Mouse (Mus musculus) intestine, embryonic 16.5 days (tissue): ENCODE measurements around the gene Prpf8. TPM values are rescaled to one million over a fixed set of nuclear protein-coding genes. Genes with fewer than 3 reads are reported as not detected.
A peak's percentile ranks its signal among the peaks of the same experiment; 100 is the strongest.

ENCODE experiments used
- ATAC-seq: fragments of 200-750 bp; cut with Nextera tagmentation; 2 replicates; pipeline ENCODE4 v1.8.0; 2017; ENCODE audit warnings: moderate TSS enrichment, moderate library complexity
- H3K27ac ChIP-seq: fragments of 300-500 bp; sonication (generic); 2 replicates; pipeline ENCODE4 v1.5.1; 2014; ENCODE audit warnings: mild to moderate bottlenecking, low read length
- H3K27me3 ChIP-seq: fragments of 300-500 bp; sonication (generic); replicated peaks from 2 replicates; pipeline ENCODE4 v1.6.1; 2014; ENCODE audit warnings: low read length, control low read depth, mixed read lengths; ENCODE audit not compliant: control insufficient read depth, insufficient read depth
- H3K36me3 ChIP-seq: fragments of 300-500 bp; sonication (generic); 2 replicates; pipeline ENCODE4 v1.6.1; 2014; ENCODE audit warnings: low read length, control low read depth; ENCODE audit not compliant: control insufficient read depth, insufficient read depth
- H3K4me1 ChIP-seq: fragments of 300-500 bp; sonication (generic); 2 replicates; pipeline ENCODE4 v1.6.1; 2014; ENCODE audit warnings: low read length, control low read depth, mixed read lengths; ENCODE audit not compliant: control insufficient read depth, insufficient read depth
- H3K4me2 ChIP-seq: fragments of 300-500 bp; sonication (generic); 2 replicates; pipeline ENCODE4 v1.6.1; 2014; ENCODE audit warnings: low read depth, low read length, control low read depth
- H3K4me3 ChIP-seq: fragments of 300-500 bp; sonication (generic); 2 replicates; pipeline ENCODE4 v1.5.1; 2014; ENCODE audit warnings: mild to moderate bottlenecking, low read length
- H3K9ac ChIP-seq: fragments of 300-500 bp; sonication (generic); 2 replicates; pipeline ENCODE4 v1.6.1; 2014; ENCODE audit warnings: low read depth, low read length
- H3K9me3 ChIP-seq: fragments of 300-500 bp; sonication (generic); 2 replicates; pipeline ENCODE4 v1.6.1; 2016; ENCODE audit warnings: low read length, control low read depth; ENCODE audit not compliant: control insufficient read depth
- WGBS: fragments of 180-500 bp; shearing (Covaris S2); extraction: QIAGEN DNeasy Blood & Tissue Kit; methylation state at CpG from one replicate; pipeline ENCODE4 v1.1.7; 2014; 5-methylcytosine and 5-hydroxymethylcytosine counted together
- polyA plus RNA-seq: library from polyadenylated mRNA; unstranded; fragments of >200 nt; fragmentation: Nextera tagmentation; extraction: Ambion mirVana; gene quantifications from 2 replicates; pipeline ENCODE4 v1.2.1, GENCODE M21; 2015

Gene Prpf8
- polyA plus RNA-seq, 1 experiment from 2014 or later = 34.8 TPM

DNA sequence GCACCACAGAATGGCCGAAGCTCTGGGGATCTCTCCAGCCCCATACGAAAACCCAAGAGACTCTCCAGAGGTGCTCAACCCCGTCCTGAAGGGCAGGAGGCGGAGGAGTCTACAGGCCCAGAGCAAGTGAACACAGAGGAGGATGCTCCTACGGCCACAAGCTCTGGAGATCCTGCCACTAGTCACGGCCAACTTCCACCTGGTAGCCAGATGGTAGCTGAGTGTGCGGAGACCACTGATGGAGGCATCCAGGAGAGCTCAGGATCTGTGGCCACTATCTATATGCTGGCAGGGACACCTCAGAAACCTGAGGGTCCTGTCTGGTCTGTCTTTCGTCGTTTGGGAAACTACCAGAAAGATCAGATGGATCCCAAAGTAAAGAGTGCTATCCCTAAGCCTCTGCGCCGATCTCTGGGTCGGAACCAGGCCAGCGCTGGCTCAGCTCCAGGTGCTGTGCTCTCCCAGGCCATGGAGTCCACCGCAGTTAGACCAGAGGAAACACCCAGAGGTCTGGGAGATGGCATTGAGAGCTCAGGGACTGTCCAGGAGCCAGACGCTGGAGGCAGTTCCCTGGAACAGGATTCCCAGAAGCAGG lies 39.0 kb downstream of the Prpf8 start:
- no peak overlapping the region for H3K4me2 ChIP-seq
- no peak overlapping the region for H3K27ac ChIP-seq
- WGBS = 85% methylated on average over 15 of the region's 15 CpGs
- H3K4me3 ChIP-seq = no peak overlapping the region
- no peaks in the 10 kb centered on the region for H3K4me1 ChIP-seq
- ATAC-seq = no peak
- no peaks in the 10 kb centered on the region for H3K27me3 ChIP-seq
- no peaks in the 10 kb centered on the region for H3K9me3 ChIP-seq
- no peak overlapping the region for H3K9ac ChIP-seq
- no peaks in the 10 kb centered on the region for H3K36me3 ChIP-seq

- no peak for ATAC-seq
Measured at GRCm38 (mm10) chr11:75526943-75527342, 40.3 kb downstream of the Prpf8 start.

DNA sequence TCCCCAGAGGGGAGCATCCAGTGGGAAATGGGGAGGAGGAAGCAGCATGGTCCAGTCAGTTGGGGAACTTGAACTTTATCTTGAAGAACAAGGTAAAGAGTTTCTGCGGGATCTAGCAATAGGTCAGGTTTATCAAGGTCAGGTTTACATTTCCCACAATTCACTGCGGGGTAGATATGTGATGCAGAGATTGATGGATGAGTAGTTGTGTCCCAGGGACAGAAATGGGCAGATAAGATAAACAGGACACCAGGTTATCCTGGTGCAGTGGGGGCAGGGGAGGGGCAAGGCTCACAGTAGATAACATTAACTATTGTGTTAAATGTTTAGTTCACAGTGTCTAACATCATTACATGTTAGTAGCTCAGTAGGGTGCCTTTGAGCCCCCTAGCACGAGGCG lies 43.2 kb downstream of the Prpf8 start:
- Histone ChIP-seq H3K4me2 (no peak overlapping the region), H3K4me3 (no peak overlapping the region), H3K4me1 (peaks cover 9% of the 10 kb centered on the region), H3K27ac (no peak overlapping the region), H3K27me3 (no peaks in the 10 kb centered on the region), H3K9me3 (no peaks in the 10 kb centered on the region), H3K36me3 (no peaks in the 10 kb centered on the region), H3K9ac (no peak overlapping the region)
- ATAC-seq = no peak
- 32% methylated on average over 4 of the region's 4 CpGs for WGBS

More at GRCm38 (mm10) chr11:75526943-75527342, 40.3 kb downstream of the Prpf8 start:
- H3K4me1 ChIP-seq = no peaks in the 10 kb centered on the region
- 84% methylated on average over 6 of the region's 6 CpGs for WGBS
- H3K4me2 ChIP-seq = no peak overlapping the region
- H3K27me3 ChIP-seq = no peaks in the 10 kb centered on the region
- no peak overlapping the region for H3K9ac ChIP-seq
- no peaks in the 10 kb centered on the region for H3K9me3 ChIP-seq
- H3K27ac ChIP-seq = no peak overlapping the region
- no peak overlapping the region for H3K4me3 ChIP-seq
- no peaks in the 10 kb centered on the region for H3K36me3 ChIP-seq

GRCm38 (mm10) chr11:75530325-75530724 lies 43.7 kb downstream of the Prpf8 start:
- ATAC-seq = peak; percentile 41; the same call in 1 of the 2 replicates
- no peak overlapping the region for H3K27ac ChIP-seq
- WGBS = 0% methylated on average over 10 of the region's 10 CpGs
- peaks cover 12% of the 10 kb centered on the region for H3K4me1 ChIP-seq
- H3K9me3 ChIP-seq = no peaks in the 10 kb centered on the region
- no peaks in the 10 kb centered on the region for H3K36me3 ChIP-seq
- no peaks in the 10 kb centered on the region for H3K27me3 ChIP-seq
- H3K9ac ChIP-seq = peak overlapping the region; percentile 83
- peak overlapping the region; percentile 72 for H3K4me3 ChIP-seq
- H3K4me2 ChIP-seq = peak overlapping the region; percentile 82

DNA sequence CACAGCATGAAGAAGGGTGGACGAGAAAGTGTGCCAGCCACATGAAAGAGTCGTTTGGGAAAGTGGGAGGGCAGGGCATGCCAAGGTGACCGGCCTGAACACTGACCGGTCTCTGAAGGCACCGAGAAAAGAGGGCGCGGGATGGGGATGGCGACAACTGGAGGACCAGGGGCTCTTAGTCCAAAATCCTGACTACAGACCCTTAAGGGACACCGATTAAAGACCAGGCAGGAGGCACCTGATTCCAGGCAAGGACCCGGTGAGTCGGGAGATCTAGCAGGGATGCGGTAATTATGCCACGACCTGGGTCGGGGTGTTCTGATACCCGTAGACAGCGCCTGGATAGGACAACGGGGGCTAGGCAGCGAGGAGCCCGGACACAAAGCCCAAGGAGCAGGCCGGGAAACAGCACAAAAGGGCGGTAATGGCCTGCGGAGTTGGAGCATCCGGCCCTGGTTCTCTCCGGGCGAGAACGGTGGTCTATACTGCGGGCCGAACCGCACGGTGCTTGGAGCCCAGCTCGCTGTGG lies 44.3 kb downstream of the Prpf8 start:
- WGBS = under 1% methylated on average over 31 of the region's 31 CpGs
- Histone ChIP-seq H3K9ac (peak overlapping the region; percentile 83), H3K36me3 (no peaks in the 10 kb centered on the region), H3K9me3 (no peaks in the 10 kb centered on the region), H3K27ac (peak overlapping the region; percentile 54), H3K4me2 (peak overlapping the region; percentile 82), H3K27me3 (no peaks in the 10 kb centered on the region), H3K4me1 (peaks cover 17% of the 10 kb centered on the region), H3K4me3 (peak overlapping the region; percentile 72)
- ATAC-seq = peak; percentile 17; the same call in 1 of the 2 replicates

GRCm38 (mm10) chr11:75531469-75532242 lies 45.0 kb downstream of the Prpf8 start, which contains the start of gene Slc43a2:
Gene Slc43a2, plus strand, starts transcription at chr11:75531694.
- Histone ChIP-seq H3K4me2 (peak within 1 kb of the TSS; percentile 82), H3K9me3 (no peaks in the 10 kb centered on the region), H3K4me1 (peaks cover 17% of the 10 kb centered on the region), H3K27ac (peak within 1 kb of the TSS; percentile 84), H3K27me3 (no peaks in the 10 kb centered on the region), H3K36me3 (no peaks in the 10 kb centered on the region), H3K4me3 (peak within 1 kb of the TSS; percentile 72), H3K9ac (peak within 1 kb of the TSS; percentile 83)
- WGBS = under 1% methylated on average over 62 of the region's 62 CpGs
- ATAC-seq = peak; percentile 88

DNA sequence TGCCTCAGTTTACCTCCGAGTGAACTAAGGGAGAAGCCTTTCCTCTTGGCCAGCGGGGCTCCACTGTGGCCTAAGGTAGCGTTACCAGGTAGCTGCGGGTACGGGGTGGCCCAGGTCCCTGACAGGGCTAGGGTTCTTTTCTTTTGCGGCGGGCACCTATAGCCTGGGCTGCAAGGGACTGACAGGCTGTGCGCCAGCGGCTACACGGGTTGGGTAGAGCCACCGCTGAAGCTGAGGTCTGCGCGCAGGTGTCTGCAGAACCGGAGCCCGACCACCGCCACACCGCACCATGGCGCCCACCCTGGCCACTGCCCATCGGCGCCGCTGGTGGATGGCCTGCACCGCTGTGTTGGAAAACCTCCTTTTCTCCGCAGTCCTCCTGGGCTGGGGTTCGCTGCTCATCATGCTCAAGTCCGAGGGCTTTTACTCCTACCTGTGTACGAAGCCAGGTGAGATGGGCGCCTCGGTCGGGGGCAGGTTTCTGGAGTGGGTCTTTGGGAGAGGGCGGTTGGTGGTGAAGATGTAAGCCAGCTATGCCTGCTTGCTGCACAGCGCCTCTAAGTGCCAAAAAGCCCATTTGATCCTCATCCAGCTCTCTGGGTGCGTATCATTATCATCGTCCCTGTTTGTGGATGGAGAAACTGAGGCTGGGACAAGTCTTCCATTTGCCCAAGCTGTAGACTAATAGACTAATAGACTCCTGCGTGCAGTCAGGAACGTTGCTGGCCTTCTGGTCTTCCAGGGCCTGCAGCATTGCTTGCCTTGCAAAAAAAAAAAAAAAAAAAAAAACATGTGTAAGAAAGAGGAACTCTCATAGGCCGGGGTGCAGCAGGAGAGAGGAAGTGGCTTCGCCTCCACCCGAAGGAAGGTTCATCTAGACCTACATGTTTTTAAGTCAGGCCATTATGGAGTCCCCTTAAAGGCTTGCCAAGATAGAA lies 46.0 kb downstream of the Prpf8 start:
- peak; percentile 14; the same call in 1 of the 2 replicates for ATAC-seq
- Histone ChIP-seq H3K4me1 (peaks cover 19% of the 10 kb centered on the region), H3K9me3 (no peaks in the 10 kb centered on the region), H3K27me3 (no peaks in the 10 kb centered on the region), H3K9ac (peak overlapping the region; percentile 83), H3K27ac (peak overlapping the region; percentile 35), H3K36me3 (no peaks in the 10 kb centered on the region), H3K4me2 (peak overlapping the region; percentile 82), H3K4me3 (peak overlapping the region; percentile 72)
- WGBS = 15% methylated on average over 38 of the region's 38 CpGs

GRCm38 (mm10) chr11:75533314-75534015 lies 46.8 kb downstream of the Prpf8 start:
- ATAC-seq = no peak

More at GRCm38 (mm10) chr11:75533314-75534015, 46.8 kb downstream of the Prpf8 start:
- Histone ChIP-seq H3K9me3 (no peaks in the 10 kb centered on the region), H3K4me2 (peak overlapping the region; percentile 82), H3K27me3 (no peaks in the 10 kb centered on the region), H3K36me3 (no peaks in the 10 kb centered on the region), H3K9ac (peak overlapping the region; percentile 38; the same call in 1 of the 2 replicates), H3K27ac (peak overlapping the region; percentile 35), H3K4me3 (peak overlapping the region; percentile 72), H3K4me1 (peaks cover 23% of the 10 kb centered on the region)
- 71% methylated on average over 6 of the region's 6 CpGs for WGBS
